Mouse (Mus musculus) spleen, adult 10 weeks (tissue): ENCODE data around the gene Mfsd4b4. TPM values are rescaled to one million over a fixed set of nuclear protein-coding genes. Genes with fewer than 3 reads are reported as not detected.

Source experiments
- polyA plus RNA-seq: library from polyadenylated mRNA; stranded (reverse); fragments of 350-450 nt; fragmentation: Illumina TruSeq; extraction: RNeasy Lipid Tissue Mini Kit (QIAGEN cat#74804); gene quantifications from one replicate; pipeline ENCODE4 v1.2.3, GENCODE M21; 2015; ENCODE audit warnings: low replicate concordance; ENCODE audit not compliant: insufficient read depth

Gene Mfsd4b4
- polyA plus RNA-seq: 8.4 TPM

GRCm38 (mm10) chr10:39898874-39899371 lies at the start of gene Mfsd4b4:
Gene Mfsd4b4, minus strand, starts transcription at chr10:39899238.

GRCm38 (mm10) chr10:39926616-39927139 lies 27.6 kb upstream of the Mfsd4b4 start, which contains the start of gene Mfsd4b2:
Gene Mfsd4b2, minus strand, starts transcription at chr10:39926923.

Other genes starting within 250 kb of the Mfsd4b4 start
- gene Rev3l, start 167.1 kb downstream of the Mfsd4b4 start, polyA plus RNA-seq: 50.4 TPM
- gene Mfsd4b2, start 27.7 kb upstream of the Mfsd4b4 start, polyA plus RNA-seq: not detected
- 0.26 TPM for gene Mfsd4b3, start 60.9 kb upstream of the Mfsd4b4 start, polyA plus RNA-seq
- gene Mfsd4b5, start 87.4 kb upstream of the Mfsd4b4 start, polyA plus RNA-seq: 0.12 TPM
- not detected for gene Mfsd4b1, start 126.0 kb upstream of the Mfsd4b4 start, polyA plus RNA-seq
- gene Slc16a10, start 243.0 kb upstream of the Mfsd4b4 start, polyA plus RNA-seq: 16.8 TPM